Mouse (Mus musculus) spleen, postnatal 14 days (tissue): ENCODE data around the gene P2rx5.

ENCODE experiments used
- DNase-seq, 2 experiments: peaks; one replicate each; pipeline ENCODE4 v3.0.0; 2021 to 2022; ENCODE audit warnings: low spot score in 2 of 2

Gene P2rx5

DNA sequence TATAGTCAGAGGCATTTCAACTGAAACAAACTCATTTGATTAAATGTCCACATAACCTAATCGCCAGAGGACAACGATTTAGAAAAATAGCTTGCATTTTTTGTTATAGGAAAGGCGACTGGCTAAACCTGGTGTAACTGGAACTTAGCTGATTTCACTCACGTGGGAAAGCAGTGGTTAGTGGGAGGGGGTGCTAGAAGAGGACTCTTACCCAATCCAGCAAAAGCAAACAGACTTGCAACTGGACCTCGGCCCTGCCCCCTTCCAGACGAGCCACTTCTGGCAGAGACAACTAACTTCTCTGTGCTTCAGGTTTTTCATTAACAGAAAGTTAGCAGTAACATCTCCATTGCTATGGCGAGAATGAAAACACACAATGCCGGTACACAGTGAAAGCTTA, 15.4 kb downstream of the P2rx5 start:
- DNase-seq: no peak

GRCm38 (mm10) chr11:73176186-73176585, 16.0 kb downstream of the P2rx5 start:
- no peak for DNase-seq

DNA sequence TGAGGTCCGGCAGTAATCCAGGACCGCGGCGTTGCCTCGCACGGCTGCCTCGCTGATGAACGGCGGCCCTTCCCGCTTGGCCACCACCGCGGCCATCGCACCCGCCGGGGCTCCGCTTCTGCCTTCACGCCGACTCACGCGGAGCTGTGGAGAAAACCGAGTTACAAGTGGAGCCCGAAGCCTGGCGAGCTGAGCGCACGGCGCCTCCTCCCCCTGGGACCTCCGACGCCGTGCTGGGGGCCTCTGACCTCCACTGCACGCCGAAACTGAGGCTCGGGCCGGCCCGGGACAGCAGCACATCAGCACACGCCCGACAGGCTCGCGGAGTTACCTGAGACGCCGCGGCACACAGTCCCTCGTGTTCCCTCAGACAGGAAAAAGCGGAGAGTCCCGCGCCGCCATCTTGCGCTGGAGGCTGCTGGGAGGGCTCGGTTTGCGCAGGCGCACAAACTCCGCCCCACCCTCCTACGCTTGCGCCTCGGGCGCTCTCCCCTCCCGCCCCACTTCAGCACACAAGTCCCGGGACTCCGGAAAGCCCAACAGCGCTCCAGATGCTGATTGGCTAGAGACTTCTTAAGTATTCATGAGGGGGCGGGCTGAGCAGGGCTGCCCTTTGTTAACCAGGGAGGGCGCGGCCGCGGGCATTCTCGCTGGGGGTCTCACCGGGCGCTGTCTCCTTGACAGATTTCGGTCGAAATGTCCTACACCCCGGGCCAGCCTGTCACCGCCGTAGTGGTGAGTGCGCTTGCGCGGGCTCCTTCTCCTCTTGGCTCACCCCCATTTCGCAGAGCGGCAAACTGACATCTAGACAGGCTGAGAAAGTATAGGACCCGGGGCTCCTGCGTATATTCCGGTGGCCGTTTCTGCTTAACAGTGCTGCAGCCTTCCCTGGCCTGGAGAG, 16.6 kb downstream of the P2rx5 start, which contains the start of the genes Emc6 and Tax1bp3:
TSS of gene Emc6 (minus strand) at position 430 of the 901 bp plus-strand sequence.
TSS of gene Tax1bp3 (plus strand) at position 476 of the 901 bp plus-strand sequence.
- peak; percentile 90 to 93 for DNase-seq

DNA sequence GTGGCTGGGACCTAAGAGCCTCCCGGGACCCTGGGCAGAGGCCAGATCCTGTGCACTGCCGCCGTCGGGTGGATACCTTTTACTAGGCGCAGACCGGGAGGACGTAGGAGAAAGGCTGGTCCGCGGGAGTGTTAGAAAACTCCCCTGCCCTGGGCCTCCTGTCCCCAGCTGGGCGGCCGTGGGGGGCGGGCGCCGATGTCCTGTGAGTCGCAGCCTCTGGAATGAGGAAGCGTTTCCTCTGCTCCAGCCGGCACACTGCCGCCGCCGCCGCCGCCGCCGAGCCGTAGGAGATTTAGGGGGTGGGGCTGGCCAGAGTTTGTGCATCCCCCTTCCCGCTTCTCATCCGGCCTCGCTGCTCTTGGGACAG, 17.3 kb downstream of the P2rx5 start:
- DNase-seq: no peak

- DNase-seq: no peak
Observed at GRCm38 (mm10) chr11:73177895-73178294, 17.7 kb downstream of the P2rx5 start.

GRCm38 (mm10) chr11:73185872-73186615, 25.8 kb downstream of the P2rx5 start:
- DNase-seq: no peak

- no peak for DNase-seq
Observed at GRCm38 (mm10) chr11:73187231-73187630, 27.0 kb downstream of the P2rx5 start.

GRCm38 (mm10) chr11:73193047-73193446, 32.8 kb downstream of the P2rx5 start:
- no peak for DNase-seq

DNA sequence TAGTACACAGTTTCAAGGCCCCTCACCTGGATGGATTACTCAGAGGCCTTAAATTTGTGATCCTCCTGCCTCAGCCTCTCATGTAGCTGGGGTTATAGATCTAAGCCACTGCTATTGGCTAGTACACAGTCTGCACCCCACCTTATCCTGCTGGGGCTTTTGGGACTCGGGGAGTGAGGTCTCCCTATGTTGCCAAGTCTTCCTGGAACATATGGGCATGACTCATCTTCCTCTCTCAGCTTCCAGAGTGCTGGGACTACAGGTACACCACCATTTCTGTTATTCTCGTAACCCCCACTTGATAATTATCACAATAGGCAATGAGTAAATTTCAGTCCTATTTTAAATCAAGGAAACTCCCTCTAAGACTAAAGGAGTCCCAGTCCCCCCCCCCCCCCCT, 34.2 kb downstream of the P2rx5 start:
- DNase-seq: no peak

GRCm38 (mm10) chr11:73198190-73198589, 38.0 kb downstream of the P2rx5 start:
- no peak for DNase-seq

DNA sequence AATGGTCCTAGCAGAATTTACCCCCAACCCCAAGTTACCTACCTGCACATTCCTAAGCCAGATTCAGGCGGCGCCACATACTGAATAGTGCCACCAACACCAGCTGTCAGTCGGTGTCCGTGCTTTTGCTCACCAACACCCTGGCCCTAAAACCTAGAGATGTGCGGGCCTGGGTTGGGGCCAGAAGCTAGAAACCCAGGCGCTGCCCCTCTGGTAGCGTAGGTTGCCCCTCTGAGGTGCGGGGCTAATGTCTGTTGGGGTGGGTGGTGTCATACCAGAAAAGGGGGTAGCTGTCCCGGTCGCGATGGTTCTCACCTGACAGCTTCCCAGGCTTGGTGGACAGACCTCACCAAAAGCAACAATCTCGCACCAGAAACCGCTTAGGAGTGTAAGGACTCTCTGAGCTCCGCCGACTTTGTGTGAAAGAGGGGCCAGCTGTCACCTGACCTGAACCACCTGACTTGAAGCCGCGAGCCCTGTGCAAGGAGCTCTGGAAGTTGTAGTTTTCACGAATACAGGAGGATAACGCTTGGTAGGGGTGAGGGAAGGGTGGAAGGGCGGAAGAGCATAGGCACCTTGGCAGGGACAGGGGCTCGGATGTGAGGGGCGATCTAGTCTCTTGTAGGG, 38.5 kb downstream of the P2rx5 start, which contains the start of gene Ctns:
TSS of gene Ctns (minus strand) at position 440 of the 627 bp plus-strand sequence.
- DNase-seq: no peak

DNA sequence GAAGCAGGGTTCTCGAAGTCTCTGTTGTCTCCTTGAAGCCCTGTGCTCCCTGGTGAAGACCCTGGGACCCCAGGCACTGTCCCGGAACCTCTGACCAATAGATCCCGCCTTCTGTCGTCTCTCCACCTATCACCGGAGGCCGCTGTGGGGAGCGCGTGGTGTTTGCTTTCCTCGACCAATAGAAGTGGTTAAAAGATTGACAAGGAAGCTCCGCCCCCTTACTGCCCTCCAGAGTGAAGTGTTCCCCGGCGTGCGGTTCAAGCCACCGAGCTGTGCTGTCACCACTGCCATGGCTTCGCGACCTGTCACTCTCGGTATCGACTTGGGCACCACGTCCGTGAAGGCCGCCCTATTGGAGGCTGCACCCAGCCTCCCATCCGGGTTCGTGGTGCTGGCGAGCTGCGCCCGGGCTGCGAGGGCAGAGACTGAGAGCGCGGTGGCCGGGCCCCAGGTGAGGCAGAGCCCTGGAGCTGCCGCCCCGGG, 39.0 kb downstream of the P2rx5 start, which contains the start of gene Shpk:
TSS of gene Shpk (plus strand) at position 231 of the 483 bp plus-strand sequence.
- peak; percentile 84 to 91 for DNase-seq

DNA sequence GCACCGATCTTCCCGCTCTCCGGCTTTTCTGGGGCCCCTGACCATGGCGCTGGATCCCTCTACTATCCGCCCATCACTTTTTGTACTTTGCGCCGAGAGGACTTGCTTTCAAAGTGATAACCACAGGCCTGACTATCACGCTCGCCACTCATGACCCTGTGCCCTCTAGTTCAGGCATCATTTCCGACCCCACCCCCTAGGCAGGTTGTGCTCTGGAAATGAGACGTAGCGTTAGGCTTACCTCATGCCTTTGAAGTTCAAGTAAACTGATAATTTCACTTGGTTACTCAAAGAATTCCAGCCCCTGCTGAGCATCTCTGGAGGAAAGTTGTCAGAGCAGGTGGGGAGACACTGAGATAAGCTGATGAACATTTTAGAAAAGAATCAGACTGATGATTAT, 39.7 kb downstream of the P2rx5 start:
- peak in 1 of 2 experiments; percentile 7 for DNase-seq

GRCm38 (mm10) chr11:73201021-73201420, 40.8 kb downstream of the P2rx5 start:
- no peak for DNase-seq

DNA sequence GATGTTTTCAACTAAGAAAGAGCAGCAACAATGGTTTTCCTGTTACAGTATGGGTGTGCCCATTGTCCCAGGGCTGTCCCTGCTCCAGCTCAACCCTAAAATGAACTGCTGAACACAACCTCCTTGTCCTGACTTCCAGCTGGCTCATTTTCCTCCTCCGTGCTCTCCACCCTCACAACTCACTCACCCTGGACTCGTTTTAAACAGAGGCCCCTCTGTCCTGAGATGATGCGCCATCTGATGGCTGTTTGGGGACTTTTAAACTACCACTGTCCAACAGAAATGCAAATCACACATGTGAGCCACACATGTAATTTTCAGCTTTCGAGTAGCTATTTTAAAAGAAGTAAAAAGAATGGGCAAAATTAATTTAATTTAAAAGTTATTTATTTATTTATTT, 41.4 kb downstream of the P2rx5 start:
- no peak for DNase-seq

DNA sequence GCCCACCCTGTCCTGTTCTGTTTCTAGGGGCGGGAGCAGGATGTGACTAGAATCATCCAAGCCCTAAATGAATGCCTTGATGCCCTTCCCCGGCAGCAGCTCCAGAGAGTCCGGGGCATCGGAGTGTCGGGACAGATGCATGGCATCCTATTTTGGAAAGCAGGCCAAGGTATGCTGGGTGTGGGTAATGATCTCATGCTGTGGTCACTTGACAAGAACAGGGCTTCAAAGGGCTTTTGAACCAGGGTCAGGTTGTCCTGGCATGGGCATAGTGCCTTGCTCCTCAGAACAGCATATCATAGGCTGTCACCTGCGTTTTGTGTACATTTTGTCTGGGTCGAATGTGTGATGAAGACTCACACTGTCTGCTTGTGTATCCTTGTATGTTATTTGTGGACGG, 43.7 kb downstream of the P2rx5 start:
- no peak for DNase-seq

GRCm38 (mm10) chr11:73205194-73205593, 45.0 kb downstream of the P2rx5 start:
- no peak for DNase-seq

DNA sequence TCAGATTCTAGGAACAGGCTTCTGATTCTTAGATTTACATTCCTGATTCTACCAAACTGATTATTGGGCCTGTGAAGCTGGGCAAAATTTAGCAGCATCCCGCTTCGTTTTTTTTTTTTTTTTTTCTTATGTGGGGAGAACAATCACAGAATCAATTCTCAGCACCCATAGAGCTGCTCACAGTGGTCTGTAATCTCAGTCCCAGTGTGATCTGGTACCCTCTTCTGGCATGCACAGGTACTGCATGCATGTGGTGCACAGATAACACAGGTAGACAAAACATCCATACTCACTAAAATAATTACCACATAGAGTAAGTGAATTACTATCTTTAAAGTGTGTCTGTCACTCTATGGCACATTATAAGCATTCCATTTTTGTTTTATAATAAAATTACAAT, 47.4 kb downstream of the P2rx5 start:
- no peak for DNase-seq

- DNase-seq: no peak
Observed at GRCm38 (mm10) chr11:73213956-73214355, 53.7 kb downstream of the P2rx5 start.

GRCm38 (mm10) chr11:73219671-73220070, 59.5 kb downstream of the P2rx5 start:
- no peak for DNase-seq

DNA sequence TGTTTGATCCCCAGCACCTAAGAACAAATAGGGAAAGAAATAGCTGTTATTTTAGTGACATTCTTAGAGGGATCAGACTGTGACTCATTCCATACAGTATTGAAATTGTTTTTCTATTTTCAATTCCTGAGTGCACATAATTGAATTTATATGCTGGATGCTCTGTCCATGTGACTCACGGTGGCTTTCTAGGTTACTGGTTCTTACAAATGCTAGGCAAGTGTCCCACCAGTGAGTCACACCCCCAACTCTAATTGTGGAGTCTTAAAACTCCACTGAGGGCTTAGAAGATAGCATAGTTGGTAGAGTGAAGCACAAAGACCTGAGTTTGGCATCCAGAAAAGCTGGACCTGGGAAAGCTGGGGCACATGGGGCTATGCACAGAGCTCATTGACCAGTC, 60.4 kb downstream of the P2rx5 start:
- DNase-seq: no peak
